Mouse (Mus musculus) brain, embryonic 18.5 days (tissue): ENCODE data around the gene Slco3a1.
"Not testable (repeated sequence)": the region's sequence is repeated elsewhere in the genome, so short reads cannot be mapped to it uniquely, and the experiment has no call there.

Source experiments
- DNase-seq: peaks from one replicate; pipeline ENCODE4 v3.0.0-alpha.2; 2012; ENCODE audit warnings: low read depth, low spot score

Gene Slco3a1

GRCm38 (mm10) chr7:74432950-74433349, 121.6 kb downstream of the Slco3a1 start:
- no peak for DNase-seq

DNA sequence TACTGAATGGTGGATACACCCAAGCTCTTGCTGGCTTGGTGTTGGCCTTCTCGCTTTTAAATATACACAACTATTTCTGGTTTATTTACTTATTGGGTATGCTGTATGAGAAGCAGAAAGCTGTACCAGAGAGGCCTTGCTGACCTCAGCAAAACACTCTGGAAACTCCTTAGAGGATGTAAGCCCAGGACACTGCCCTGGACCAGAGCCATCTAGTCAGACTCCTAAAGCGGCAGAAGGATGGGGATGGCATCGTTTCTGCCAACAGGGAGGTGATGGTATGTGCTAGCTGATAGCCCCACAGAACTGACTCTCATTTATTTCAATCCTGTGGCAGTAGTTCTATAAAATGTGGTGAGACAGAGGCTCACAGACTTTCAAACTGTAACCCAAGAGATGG, 125.3 kb downstream of the Slco3a1 start:
- no peak for DNase-seq

DNA sequence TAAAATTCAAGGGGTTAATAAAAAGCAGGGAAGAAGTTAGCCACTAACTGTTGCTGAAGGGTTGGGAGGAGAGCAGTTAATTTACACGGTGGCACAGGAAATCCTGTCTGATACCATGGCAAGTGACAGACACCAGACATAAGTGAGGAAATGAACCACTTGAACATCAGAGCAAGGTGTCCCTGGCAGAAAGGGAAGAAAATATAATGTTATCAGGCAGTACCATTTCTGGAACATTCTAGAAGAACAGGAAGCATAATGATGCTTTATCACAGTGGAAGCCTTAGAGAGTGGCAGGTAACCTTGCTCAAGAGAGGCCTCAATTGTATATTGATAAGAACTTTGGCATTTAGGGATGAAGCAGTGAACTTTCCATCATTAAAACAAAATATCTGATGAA, 127.4 kb downstream of the Slco3a1 start:
- DNase-seq: no peak

DNA sequence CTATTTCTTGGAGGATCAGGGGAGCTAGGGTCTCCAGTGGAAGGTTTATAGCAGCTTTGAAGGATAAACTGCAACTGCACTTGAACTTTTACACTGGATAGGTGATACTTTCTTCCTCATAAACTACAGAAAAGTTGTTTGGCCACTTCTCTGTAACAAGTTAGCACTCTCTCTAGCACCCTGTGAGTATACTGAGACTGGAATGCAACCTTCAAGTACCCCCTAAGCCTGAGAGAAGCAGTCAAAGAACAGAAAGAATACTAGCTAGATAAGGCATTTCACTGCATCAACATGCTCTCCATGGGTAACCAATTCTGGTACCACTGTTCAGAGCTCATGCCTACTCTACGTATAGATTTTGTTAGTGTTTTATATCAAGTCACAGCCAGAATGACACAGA, 128.6 kb downstream of the Slco3a1 start:
- DNase-seq: no peak

GRCm38 (mm10) chr7:74423928-74424850, 130.4 kb downstream of the Slco3a1 start:
- no peak for DNase-seq

DNA sequence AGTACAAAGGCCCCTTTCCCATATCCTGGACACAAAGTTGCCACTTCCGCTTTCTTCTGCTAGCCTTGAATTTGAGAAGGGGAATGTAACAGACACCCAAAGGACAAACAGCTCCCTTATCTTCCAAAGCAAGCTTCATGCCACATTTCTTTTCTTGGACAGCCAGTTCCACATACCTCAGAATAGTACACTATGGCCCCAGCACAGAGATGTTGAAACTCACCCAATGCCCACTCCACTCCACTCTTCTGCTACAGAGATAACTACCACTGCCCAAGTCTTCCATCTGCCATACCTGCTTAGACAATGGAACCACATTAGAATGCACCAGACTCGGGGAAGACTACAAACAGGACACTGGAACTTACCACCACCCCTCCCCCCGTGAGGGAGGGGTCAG, 131.3 kb downstream of the Slco3a1 start:
- DNase-seq: no peak

DNA sequence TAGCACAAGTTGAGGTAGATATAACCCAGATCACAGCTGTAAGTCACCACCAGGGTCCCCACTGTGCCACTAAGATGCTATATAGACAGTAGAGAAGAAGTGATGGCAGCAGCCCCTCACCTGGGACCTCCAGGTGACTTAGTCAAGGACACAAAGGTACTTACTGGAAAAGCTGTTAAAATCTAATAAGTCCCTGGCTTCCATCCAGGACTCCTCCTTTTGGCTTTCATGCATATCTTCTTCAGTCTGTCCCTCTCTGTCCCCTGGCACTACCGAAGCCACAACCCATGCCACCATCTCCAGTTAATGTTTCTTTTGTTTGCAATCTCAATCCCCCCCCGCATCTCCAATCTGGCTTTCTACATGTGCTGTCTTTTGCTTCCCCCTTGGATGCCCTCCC, 131.8 kb downstream of the Slco3a1 start:
- no peak for DNase-seq

DNA sequence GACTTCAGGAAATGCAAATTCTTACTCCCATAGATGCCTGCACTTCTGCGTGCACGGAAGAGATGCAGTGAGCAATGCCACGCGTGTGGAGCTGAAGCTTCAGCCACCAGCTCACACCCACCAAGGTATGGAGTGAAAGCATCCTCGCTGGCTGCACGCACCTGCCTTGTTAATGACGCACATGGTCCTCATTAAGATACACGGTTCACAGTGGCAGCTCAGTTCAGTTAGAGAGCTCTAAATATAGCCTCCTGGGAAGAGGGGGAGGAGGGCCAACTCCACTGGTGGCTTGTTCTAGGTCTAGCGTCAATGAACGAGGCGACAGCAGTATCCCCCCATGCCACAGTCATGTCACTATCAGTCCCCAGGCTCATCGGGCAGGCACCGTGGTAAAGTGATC, 132.6 kb downstream of the Slco3a1 start:
- DNase-seq: no peak

- DNase-seq: no peak
Measured at GRCm38 (mm10) chr7:74421591-74421990, 133.0 kb downstream of the Slco3a1 start.

- DNase-seq: no peak
Measured at GRCm38 (mm10) chr7:74419706-74420105, 134.9 kb downstream of the Slco3a1 start.

DNA sequence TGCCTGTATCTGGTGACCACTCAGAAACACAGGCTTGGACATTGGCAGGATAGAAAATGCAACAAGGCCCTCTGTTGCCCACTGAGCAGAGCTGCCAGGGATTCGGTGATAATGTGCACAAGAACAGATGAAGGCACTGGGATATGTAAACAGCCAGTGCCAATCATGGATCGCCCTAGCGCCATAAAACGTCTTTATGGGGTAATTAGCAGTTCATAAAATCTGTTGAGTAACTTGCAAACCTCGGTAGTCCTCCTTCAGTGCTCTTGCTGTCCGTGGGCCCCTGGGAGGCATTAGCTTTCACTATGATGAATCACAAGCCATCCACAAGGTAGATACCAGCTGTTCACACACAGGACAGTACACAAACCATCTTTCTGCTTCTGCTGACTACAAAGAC, 137.6 kb downstream of the Slco3a1 start:
- DNase-seq: no peak

DNA sequence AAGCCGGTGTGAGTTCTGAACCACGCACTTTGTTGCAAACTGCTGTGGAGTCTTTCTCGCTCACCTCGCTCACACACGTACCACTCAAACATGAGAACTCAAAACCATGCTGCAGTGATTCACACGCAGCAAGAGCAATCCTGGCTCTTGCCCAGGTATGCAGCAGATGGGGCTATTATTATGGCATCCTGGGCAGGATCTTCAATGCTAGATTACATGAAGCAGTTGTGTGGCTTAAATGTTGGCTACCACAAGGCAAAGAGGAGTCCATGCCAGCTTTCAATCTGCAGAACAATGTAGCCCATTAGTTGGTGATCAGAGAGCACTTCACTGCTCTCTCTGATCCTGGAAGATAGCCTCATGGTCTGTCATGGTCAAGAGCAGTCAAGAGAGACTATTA, 139.3 kb downstream of the Slco3a1 start:
- DNase-seq: no peak

DNA sequence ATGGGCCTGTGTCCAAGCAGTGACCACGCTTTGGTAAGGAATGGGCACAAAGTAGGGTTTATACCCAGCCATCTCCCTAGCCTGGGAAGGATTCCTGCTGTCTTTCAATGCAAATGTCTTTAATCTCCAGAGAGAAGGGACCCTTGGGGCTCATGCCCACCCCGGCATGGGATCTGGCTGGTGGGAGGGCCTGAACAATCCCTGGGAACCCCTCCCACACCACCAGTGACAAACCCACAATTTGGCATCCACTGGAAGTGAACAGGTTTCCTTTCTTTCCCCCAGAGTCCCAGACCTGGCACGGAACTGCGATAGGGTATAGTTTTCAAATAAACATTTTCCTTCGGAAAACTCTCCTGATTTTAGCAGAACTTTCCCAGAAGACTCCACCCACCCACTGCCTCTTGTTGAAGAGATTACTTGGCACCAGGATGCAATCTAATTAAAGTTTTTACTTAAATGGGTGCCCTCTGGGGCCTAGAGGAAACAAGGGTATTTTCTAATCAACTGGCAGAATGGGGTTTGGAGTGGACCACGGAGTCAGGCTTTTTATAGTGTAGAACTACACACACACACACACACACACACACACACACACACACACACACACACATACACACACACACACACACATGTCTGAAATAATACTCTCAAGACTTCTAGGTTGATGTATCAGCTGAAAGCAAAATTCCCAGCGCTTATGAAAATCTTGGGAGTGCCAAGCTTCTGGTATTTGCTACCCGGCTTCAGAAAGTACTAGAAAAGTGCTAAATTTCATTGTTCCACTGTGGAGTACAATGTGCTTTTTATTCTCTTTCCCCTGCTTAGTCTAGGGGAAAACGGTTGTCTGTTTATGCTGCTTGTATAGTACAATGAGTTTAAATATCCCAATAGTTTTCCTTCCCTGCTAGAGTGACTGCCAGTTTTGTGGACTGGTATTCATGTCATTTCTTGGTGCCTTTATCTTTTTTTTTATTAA, 140.6 kb downstream of the Slco3a1 start:
- no peak for DNase-seq

- DNase-seq: no peak
Measured at GRCm38 (mm10) chr7:74408601-74409323, 145.8 kb downstream of the Slco3a1 start.

GRCm38 (mm10) chr7:74407851-74408250, 146.7 kb downstream of the Slco3a1 start:
- not testable (repeated sequence) for DNase-seq

- no peak for DNase-seq
Measured at GRCm38 (mm10) chr7:74399729-74400128, 154.9 kb downstream of the Slco3a1 start.

GRCm38 (mm10) chr7:74399154-74399553, 155.4 kb downstream of the Slco3a1 start:
- DNase-seq: no peak

DNA sequence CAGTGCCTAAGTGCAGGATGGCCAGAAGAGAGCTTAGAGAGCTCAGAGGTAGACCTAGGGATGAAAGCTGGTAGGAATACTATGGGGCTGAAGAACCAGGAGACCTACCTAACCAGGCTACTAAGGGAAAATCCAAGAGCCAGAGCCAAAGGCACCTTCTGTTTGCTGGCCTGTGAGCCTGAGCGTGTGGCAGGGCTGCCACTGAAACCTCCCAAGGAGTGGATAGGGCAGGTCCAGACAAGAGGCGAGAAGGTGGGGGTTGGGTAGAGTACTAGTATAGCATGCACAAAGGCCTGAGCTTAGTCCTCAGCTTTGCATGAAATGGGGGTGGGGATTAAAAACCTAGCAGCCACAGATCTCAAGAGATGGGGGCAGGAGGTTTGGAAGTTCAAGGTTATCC, 156.3 kb downstream of the Slco3a1 start:
- DNase-seq: no peak

- no peak for DNase-seq
Measured at GRCm38 (mm10) chr7:74391451-74391873, 163.1 kb downstream of the Slco3a1 start.

DNA sequence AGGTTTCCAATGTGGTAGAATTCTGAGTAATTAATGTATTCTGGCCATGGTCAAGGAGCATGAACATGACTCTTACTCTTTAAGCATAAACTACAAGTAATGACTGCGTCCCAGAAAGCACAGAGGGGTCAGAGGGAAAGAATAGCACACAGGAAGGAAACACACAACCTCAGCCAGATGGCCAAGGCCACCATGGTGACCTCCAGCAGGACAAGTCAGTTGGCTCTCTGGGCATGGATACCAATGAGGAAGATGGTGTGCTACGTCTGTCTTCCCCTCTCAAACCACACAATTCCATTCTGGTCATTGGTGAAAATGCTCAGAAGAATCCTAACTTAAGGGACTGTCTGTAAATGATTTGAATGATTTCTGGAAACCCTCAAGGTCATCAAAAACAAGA, 165.0 kb downstream of the Slco3a1 start:
- DNase-seq: no peak

DNA sequence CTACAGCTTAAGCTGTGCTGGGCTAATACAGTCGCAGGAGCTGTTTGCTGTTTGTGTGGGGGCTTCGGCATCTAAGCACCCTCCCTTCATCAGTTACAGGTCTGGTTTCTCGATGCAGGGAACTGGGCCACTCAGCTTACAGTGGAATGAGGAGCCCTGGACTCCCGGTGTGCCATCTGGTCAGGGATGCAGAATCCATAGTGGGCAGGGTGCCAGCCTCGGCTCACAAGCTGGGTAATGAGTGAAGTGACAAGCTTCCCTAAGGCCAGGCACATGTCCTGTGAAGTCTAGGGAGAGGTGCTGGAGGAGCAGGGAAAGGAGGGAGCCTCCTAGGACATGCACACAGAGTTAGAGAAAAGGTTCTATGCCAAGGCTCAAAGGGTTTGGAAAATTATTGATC, 168.3 kb downstream of the Slco3a1 start:
- DNase-seq: no peak
